Mouse (Mus musculus) hindbrain, embryonic 11.5 days (tissue): ENCODE measurements around the gene Hmg20a. TPM values are rescaled to one million over a fixed set of nuclear protein-coding genes. Genes with fewer than 3 reads are reported as not detected.
"Not testable (repeated sequence)": the region's sequence is repeated elsewhere in the genome, so short reads cannot be mapped to it uniquely, and the experiment has no call there.

ENCODE experiments used
- ATAC-seq: fragments of 200-750 bp; cut with Nextera tagmentation; 2 replicates; pipeline ENCODE4 v1.8.0; 2017; ENCODE audit warnings: mild to moderate bottlenecking, moderate TSS enrichment, moderate library complexity; ENCODE audit not compliant: low FRiP score
- DNase-seq: peaks from one replicate; pipeline ENCODE4 v3.0.0-alpha.2; 2015; ENCODE audit warnings: low spot score
- H3K27ac ChIP-seq: fragments of 300-500 bp; sonication (generic); 2 replicates; pipeline ENCODE4 v1.5.1; 2014; ENCODE audit warnings: mild to moderate bottlenecking, low read depth, low read length
- H3K27me3 ChIP-seq: fragments of 300-500 bp; sonication (generic); 2 replicates; pipeline ENCODE4 v1.6.1; 2014; ENCODE audit warnings: mild to moderate bottlenecking, low read length, moderate library complexity, mixed read lengths; ENCODE audit not compliant: control insufficient read depth, insufficient read depth
- H3K36me3 ChIP-seq: fragments of 300-500 bp; sonication (generic); 2 replicates; pipeline ENCODE4 v1.6.1; 2014; ENCODE audit warnings: mild to moderate bottlenecking, low read length, moderate library complexity, mixed read lengths; ENCODE audit not compliant: control insufficient read depth, insufficient read depth
- H3K4me1 ChIP-seq: fragments of 300-500 bp; sonication (generic); replicated peaks from 2 replicates; pipeline ENCODE4 v1.6.1; 2014; ENCODE audit warnings: low read length, mixed read lengths; ENCODE audit not compliant: control insufficient read depth, insufficient read depth
- H3K4me2 ChIP-seq: fragments of 300-500 bp; sonication (generic); replicated peaks from 2 replicates; pipeline ENCODE4 v1.6.1; 2014; ENCODE audit warnings: mild to moderate bottlenecking, low read depth, low read length
- H3K4me3 ChIP-seq: fragments of 300-500 bp; sonication (generic); 2 replicates; pipeline ENCODE4 v1.5.1; 2014; ENCODE audit warnings: low read depth, low read length
- H3K9ac ChIP-seq: fragments of 300-500 bp; sonication (generic); 2 replicates; pipeline ENCODE4 v1.6.1; 2014; ENCODE audit warnings: low read depth, low read length
- H3K9me3 ChIP-seq: fragments of 300-500 bp; sonication (generic); 2 replicates; pipeline ENCODE4 v1.6.1; 2016; ENCODE audit warnings: low read length; ENCODE audit not compliant: control insufficient read depth
- WGBS: fragments of 180-500 bp; shearing (Covaris S2); extraction: QIAGEN DNeasy Blood & Tissue Kit; methylation state at CpG from one replicate; pipeline ENCODE4 v1.1.7; 2014; 5-methylcytosine and 5-hydroxymethylcytosine counted together
- polyA plus RNA-seq: library from polyadenylated mRNA; unstranded; fragments of >200 nt; fragmentation: Nextera tagmentation; extraction: Ambion mirVana; gene quantifications from 2 replicates; pipeline ENCODE4 v1.2.1, GENCODE M21; 2014

The Hmg20a gene
- polyA plus RNA-seq, 1 experiment from 2014 or later, result 76.2 TPM

- H3K27me3 ChIP-seq, result no peaks in the 10 kb centered on the region
- H3K4me1 ChIP-seq, result 0 out of 2 replicates have a peak, but pooled peaks cover 2% of the 10 kb centered on the region
- DNase-seq, result no peak
- H3K9me3 ChIP-seq, result no peaks in the 10 kb centered on the region
- no peaks in the 10 kb centered on the region for H3K36me3 ChIP-seq
- no peak for ATAC-seq
- H3K4me3 ChIP-seq, result no peak overlapping the region
- H3K4me2 ChIP-seq, result no peak overlapping the region
- no peak overlapping the region for H3K27ac ChIP-seq
- H3K9ac ChIP-seq, result no peak overlapping the region
- WGBS, result 85% methylated on average over 5 of the region's 5 CpGs
Measured at GRCm38 (mm10) chr9:56421991-56422390, 3.6 kb downstream of the Hmg20a start.

DNA sequence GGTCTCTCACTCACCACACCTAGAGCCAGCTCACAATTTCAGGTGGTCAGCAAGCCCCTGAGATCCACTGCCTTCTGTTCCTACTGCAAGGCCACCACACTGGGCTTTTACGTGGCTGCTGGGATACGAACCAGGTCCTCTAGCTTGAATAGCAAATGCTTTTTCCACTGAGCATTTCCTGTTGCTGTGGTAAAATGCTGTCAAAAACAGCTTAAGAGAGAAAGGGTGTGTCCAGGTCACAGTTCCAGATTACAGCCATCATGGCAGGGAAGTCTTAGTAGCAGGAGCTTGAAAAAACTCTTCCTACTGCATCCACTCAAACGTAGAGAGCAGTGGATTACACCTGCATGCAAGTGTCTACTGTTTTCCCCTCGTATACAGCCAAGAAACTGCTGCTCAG is 6.5 kb downstream of the Hmg20a start:
- WGBS, result 88% methylated on average over 4 of the region's 4 CpGs
- ATAC-seq (no peak), DNase-seq (no peak)
- Histone ChIP-seq H3K27ac (no peak overlapping the region), H3K27me3 (no peaks in the 10 kb centered on the region), H3K36me3 (no peaks in the 10 kb centered on the region), H3K4me1 (0 out of 2 replicates have a peak, but pooled peaks cover 2% of the 10 kb centered on the region), H3K9ac (no peak overlapping the region), H3K9me3 (no peaks in the 10 kb centered on the region), H3K4me2 (no peak overlapping the region), H3K4me3 (no peak overlapping the region)

DNA sequence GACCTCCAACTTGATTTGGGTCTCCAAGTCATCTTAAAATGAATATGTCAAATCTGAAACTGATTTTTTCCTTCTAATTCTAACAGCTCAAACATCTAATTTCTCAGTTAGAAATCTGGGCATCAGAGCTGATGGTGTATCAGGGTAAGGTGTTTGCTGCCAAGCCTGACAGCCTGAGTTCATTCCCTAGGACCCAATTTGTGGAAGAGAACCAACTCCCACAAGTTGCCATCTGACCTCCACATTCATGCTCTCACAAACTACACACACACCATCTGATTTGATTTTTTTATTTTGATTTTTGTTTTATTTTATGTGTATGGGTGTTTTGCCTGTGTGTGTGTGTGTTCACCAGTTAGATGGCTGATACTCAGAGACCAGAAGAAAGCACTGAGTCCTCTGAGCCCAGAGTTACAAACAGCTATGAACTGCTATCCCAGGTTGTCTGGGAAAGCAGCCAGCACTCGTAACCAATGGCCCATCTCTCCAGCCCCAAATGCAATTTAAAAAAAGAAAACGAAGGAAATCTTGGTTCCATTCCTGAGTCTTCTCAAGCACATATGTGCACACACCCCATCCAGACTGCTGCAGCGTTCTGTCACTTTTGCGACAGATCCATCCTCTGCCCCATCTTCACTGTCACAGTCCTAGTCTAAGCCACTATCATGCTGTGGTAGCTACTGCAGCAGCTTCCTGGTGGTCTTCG is 17.6 kb downstream of the Hmg20a start:
- ATAC-seq (no peak), DNase-seq (no peak)
- no peak overlapping the region for H3K9ac ChIP-seq
- H3K27ac ChIP-seq, result no peak overlapping the region
- H3K9me3 ChIP-seq, result no peaks in the 10 kb centered on the region
- no peak overlapping the region for H3K4me2 ChIP-seq
- WGBS, result 94% methylated on average over 5 of the region's 5 CpGs
- H3K4me3 ChIP-seq, result no peak overlapping the region
- no peaks in the 10 kb centered on the region for H3K27me3 ChIP-seq
- H3K36me3 ChIP-seq, result no peaks in the 10 kb centered on the region
- no peaks in the 10 kb centered on the region for H3K4me1 ChIP-seq

DNA sequence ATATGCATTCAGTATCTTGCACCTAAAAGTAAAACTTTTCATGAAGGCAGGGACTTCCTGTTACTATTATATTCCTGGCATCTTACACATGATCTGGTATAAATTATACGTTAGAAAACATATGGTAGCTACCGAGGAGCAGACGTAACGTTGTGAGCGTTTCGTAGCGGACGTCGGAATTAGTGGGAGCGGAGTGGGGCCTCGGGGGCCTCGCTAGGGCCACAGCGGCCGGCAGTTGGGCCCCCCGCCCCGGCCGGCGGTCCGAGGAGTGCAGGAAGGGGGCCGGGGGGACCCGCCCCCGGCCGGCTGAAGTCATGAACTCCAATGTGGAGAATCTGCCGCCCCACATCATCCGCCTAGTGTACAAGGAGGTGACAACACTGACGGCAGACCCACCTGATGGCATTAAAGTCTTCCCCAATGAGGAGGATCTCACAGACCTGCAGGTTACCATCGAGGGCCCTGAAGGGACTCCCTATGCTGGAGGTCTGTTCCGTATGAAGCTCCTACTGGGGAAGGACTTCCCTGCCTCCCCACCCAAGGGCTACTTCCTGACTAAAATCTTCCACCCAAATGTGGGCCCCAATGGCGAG is 19.0 kb downstream of the Hmg20a start:
- H3K4me2 ChIP-seq, DNase-seq, H3K27ac ChIP-seq, ATAC-seq, H3K36me3 ChIP-seq, H3K9me3 ChIP-seq, H3K4me1 ChIP-seq, H3K27me3 ChIP-seq, H3K9ac ChIP-seq, H3K4me3 ChIP-seq: not testable (repeated sequence)
- WGBS, result 92% methylated on average over 20 of the region's 29 CpGs

GRCm38 (mm10) chr9:56439699-56440098 is 21.3 kb downstream of the Hmg20a start:
- WGBS, result 80% methylated on average over 7 of the region's 7 CpGs
- Histone ChIP-seq H3K27ac (no peak overlapping the region), H3K4me1 (no peaks in the 10 kb centered on the region), H3K9me3 (no peaks in the 10 kb centered on the region), H3K27me3 (no peaks in the 10 kb centered on the region), H3K4me3 (no peak overlapping the region), H3K4me2 (no peak overlapping the region), H3K9ac (no peak overlapping the region), H3K36me3 (no peaks in the 10 kb centered on the region)
- DNase-seq (no peak), ATAC-seq (no peak)

DNA sequence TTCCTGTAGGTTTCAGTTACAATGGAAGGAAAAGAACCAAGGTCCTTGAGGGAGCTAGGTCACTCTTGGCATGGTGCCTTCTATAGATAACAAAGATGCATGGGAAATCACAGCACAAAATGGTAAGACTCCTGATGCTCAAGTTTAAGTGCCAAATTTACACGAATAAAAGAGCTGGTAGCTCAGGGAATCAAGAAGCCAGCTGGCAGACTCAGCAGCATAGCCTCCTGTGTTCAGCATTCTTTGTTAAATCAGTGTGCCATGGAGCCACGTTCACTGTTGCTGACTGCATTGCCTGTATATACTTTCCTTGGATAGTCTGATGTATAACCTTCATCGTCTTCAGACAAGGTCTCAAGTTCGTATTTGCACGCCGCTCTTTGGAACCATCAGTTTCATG is 33.2 kb downstream of the Hmg20a start:
- H3K27ac ChIP-seq, result no peak overlapping the region
- WGBS, result 92% methylated on average over 6 of the region's 6 CpGs
- no peaks in the 10 kb centered on the region for H3K4me1 ChIP-seq
- no peaks in the 10 kb centered on the region for H3K9me3 ChIP-seq
- H3K4me3 ChIP-seq, result no peak overlapping the region
- H3K27me3 ChIP-seq, result no peaks in the 10 kb centered on the region
- no peak for DNase-seq
- no peaks in the 10 kb centered on the region for H3K36me3 ChIP-seq
- H3K9ac ChIP-seq, result no peak overlapping the region
- H3K4me2 ChIP-seq, result no peak overlapping the region
- no peak for ATAC-seq

GRCm38 (mm10) chr9:56453038-56453815 is 34.8 kb downstream of the Hmg20a start:
- no peaks in the 10 kb centered on the region for H3K27me3 ChIP-seq
- no peak overlapping the region for H3K4me2 ChIP-seq
- H3K4me1 ChIP-seq, result no peaks in the 10 kb centered on the region
- no peak overlapping the region for H3K4me3 ChIP-seq
- H3K36me3 ChIP-seq, result no peaks in the 10 kb centered on the region
- ATAC-seq, result no peak
- no peak overlapping the region for H3K27ac ChIP-seq
- no peaks in the 10 kb centered on the region for H3K9me3 ChIP-seq
- 95% methylated on average over 2 of the region's 2 CpGs for WGBS
- no peak for DNase-seq
- no peak overlapping the region for H3K9ac ChIP-seq

- Histone ChIP-seq H3K27ac (no peak overlapping the region), H3K4me3 (no peak overlapping the region), H3K9me3 (no peaks in the 10 kb centered on the region), H3K27me3 (no peaks in the 10 kb centered on the region), H3K4me1 (no peaks in the 10 kb centered on the region), H3K4me2 (no peak overlapping the region), H3K9ac (no peak overlapping the region), H3K36me3 (no peaks in the 10 kb centered on the region)
- WGBS, result 89% methylated on average over 3 of the region's 3 CpGs
- ATAC-seq (no peak), DNase-seq (no peak)
Measured at GRCm38 (mm10) chr9:56456426-56456825, 38.0 kb downstream of the Hmg20a start.
